Mouse (Mus musculus) liver, embryonic 14.5 days (tissue): ENCODE measurements around the gene Bmp4.

Source experiments
- CTCF ChIP-seq: IDR thresholded peaks from 2 replicates; pipeline ENCODE4 v1.5.1; 2016; ENCODE audit warnings: antibody characterized with exemption, low read depth, control low read depth
- EP300 ChIP-seq: IDR thresholded peaks from 2 replicates; pipeline ENCODE4 v1.6.1; 2016; ENCODE audit warnings: antibody characterized with exemption, low read depth

DNA sequence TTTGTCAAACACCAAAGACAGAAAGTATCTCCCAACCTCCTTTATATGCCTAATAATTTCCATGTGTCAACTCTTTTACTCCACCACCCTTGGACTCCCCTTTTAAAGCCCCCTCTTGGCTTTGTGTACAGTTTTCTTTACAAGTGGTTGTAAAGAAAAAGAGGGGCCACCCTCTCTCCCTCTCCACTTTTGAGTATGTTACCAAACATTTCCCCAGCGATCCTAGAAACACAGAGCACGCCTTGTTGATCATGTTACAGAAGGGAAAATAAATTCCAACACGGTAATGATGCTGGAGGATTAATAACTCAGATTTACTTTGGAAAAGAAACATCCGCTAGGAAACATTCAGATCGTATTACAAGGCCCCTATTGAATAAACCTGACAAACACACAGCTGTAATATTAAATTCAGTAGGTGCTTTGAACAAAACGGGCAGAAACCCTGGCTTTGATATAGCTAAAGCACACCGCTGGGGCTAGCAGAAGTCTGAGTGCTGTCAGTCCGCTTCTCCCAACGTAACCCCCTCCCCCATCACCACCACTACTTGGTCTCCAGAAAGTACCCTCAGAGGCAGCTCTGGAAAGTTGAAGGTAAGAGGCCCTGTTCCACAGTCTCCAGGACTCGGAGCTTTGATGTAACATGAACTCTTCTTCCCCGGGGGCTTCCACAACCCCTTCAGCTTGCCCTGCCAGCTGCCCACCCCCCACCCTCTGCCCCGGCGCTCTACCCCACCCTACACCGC lies 5.3 kb downstream of the Bmp4 start:
- TF ChIP-seq CTCF (no peak), EP300 (no peak)
